Mouse (Mus musculus) forebrain, embryonic 15.5 days (tissue): ENCODE results near the gene Olfr1369-ps1. TPM values are rescaled to one million over a fixed set of nuclear protein-coding genes. Genes with fewer than 3 reads are reported as not detected.
"Not testable (repeated sequence)": the region's sequence is repeated elsewhere in the genome, so short reads cannot be mapped to it uniquely, and the experiment has no call there.

Experiments used
- ATAC-seq: fragments of 200-750 bp; cut with Nextera tagmentation; replicated peaks from 2 replicates; pipeline ENCODE4 v1.8.0; 2017; ENCODE audit warnings: mild to moderate bottlenecking, moderate TSS enrichment, moderate library complexity
- H3K27ac ChIP-seq: fragments of 300-500 bp; sonication (generic); replicated peaks from 2 replicates; pipeline ENCODE4 v1.5.1; 2015; ENCODE audit warnings: mild to moderate bottlenecking, inconsistent platforms
- H3K27me3 ChIP-seq: fragments of 300-500 bp; sonication (generic); 2 replicates; pipeline ENCODE4 v1.6.1; 2015; ENCODE audit warnings: inconsistent platforms
- H3K36me3 ChIP-seq: fragments of 300-500 bp; sonication (generic); 2 replicates; pipeline ENCODE4 v1.6.1; 2015; ENCODE audit warnings: mild to moderate bottlenecking, inconsistent platforms
- H3K4me1 ChIP-seq: fragments of 300-500 bp; sonication (generic); 2 replicates; pipeline ENCODE4 v1.6.1; 2015; ENCODE audit warnings: inconsistent platforms
- H3K4me2 ChIP-seq: fragments of 300-500 bp; sonication (generic); replicated peaks from 2 replicates; pipeline ENCODE4 v1.6.1; 2015; ENCODE audit warnings: mild to moderate bottlenecking, inconsistent platforms
- H3K4me3 ChIP-seq: fragments of 300-500 bp; sonication (generic); 2 replicates; pipeline ENCODE4 v1.5.1; 2015; ENCODE audit warnings: mild to moderate bottlenecking, inconsistent platforms
- H3K9ac ChIP-seq: fragments of 300-500 bp; sonication (generic); replicated peaks from 2 replicates; pipeline ENCODE4 v1.6.1; 2015; ENCODE audit warnings: mild to moderate bottlenecking, inconsistent platforms
- H3K9me3 ChIP-seq: fragments of 300-500 bp; sonication (generic); 2 replicates; pipeline ENCODE4 v1.6.1; 2016; ENCODE audit warnings: inconsistent platforms
- whole genome bisulfite sequencing: fragments of 180-500 bp; shearing (Covaris S2); methylation state at CpG from one replicate; pipeline ENCODE4 v1.1.7; 2015; ENCODE audit warnings: mixed read lengths; 5-methylcytosine and 5-hydroxymethylcytosine counted together
- polyA plus RNA-seq: library from polyadenylated mRNA; unstranded; fragments of >200 nt; fragmentation: Nextera tagmentation; extraction: Ambion mirVana; gene quantifications from 2 replicates; pipeline ENCODE4 v1.2.1, GENCODE M21; 2015

Olfr1369-ps1 gene
- polyA plus RNA-seq = 0.06 TPM in 1 of 2 replicates, not detected in the other

GRCm38 (mm10) chr13:21111183-21111582, at the start of gene Olfr1369-ps1:
Gene Olfr1369-ps1 (plus strand): TSS chr13:21111483.
- not testable (repeated sequence) for H3K27me3 ChIP-seq, ATAC-seq
- 70% methylated on average over 3 of the region's 3 CpGs for WGBS

GRCm38 (mm10) chr13:21066021-21066420, 45.3 kb upstream of the Olfr1369-ps1 start:
- no peak for ATAC-seq
- no peaks in the 10 kb centered on the region for H3K36me3 ChIP-seq
- no peaks in the 10 kb centered on the region for H3K4me1 ChIP-seq
- H3K27ac ChIP-seq = no peak overlapping the region
- no peaks in the 10 kb centered on the region for H3K9me3 ChIP-seq
- no peak overlapping the region for H3K4me2 ChIP-seq
- H3K9ac ChIP-seq = no peak overlapping the region
- no peak overlapping the region for H3K4me3 ChIP-seq
- no peaks in the 10 kb centered on the region for H3K27me3 ChIP-seq
- 91% methylated on average over 2 of the region's 2 CpGs for WGBS

More at GRCm38 (mm10) chr13:21111183-21111582, at the start of gene Olfr1369-ps1:
- not testable (repeated sequence) for H3K9ac ChIP-seq, H3K36me3 ChIP-seq, H3K4me3 ChIP-seq, H3K9me3 ChIP-seq, H3K4me2 ChIP-seq, H3K4me1 ChIP-seq, H3K27ac ChIP-seq

- no peaks in the 10 kb centered on the region for H3K36me3 ChIP-seq
- H3K27ac ChIP-seq = no peak within 1 kb of the TSS
- no peaks in the 10 kb centered on the region for H3K27me3 ChIP-seq
- H3K9me3 ChIP-seq = no peaks in the 10 kb centered on the region
- H3K4me3 ChIP-seq = no peak within 1 kb of the TSS
- H3K9ac ChIP-seq = no peak within 1 kb of the TSS
- no peaks in the 10 kb centered on the region for H3K4me1 ChIP-seq
- ATAC-seq = no peak
- no peak within 1 kb of the TSS for H3K4me2 ChIP-seq
- 84% methylated on average over 3 of the region's 3 CpGs for WGBS
Observed at GRCm38 (mm10) chr13:21074847-21075246, 36.4 kb upstream of the Olfr1369-ps1 start, which contains the start of gene Olfr1370. Gene Olfr1370 (minus strand): TSS chr13:21074947.

GRCm38 (mm10) chr13:21082686-21083085, 28.6 kb upstream of the Olfr1369-ps1 start:
- H3K9me3 ChIP-seq = no peaks in the 10 kb centered on the region
- no peak overlapping the region for H3K4me3 ChIP-seq
- no peak overlapping the region for H3K9ac ChIP-seq
- no peak overlapping the region for H3K4me2 ChIP-seq
- 81% methylated on average over 2 of the region's 2 CpGs for WGBS
- no peak overlapping the region for H3K27ac ChIP-seq
- no peaks in the 10 kb centered on the region for H3K4me1 ChIP-seq
- H3K36me3 ChIP-seq = no peaks in the 10 kb centered on the region
- ATAC-seq = no peak
- no peaks in the 10 kb centered on the region for H3K27me3 ChIP-seq

- no peak overlapping the region for H3K9ac ChIP-seq
- H3K4me1 ChIP-seq = no peaks in the 10 kb centered on the region
- H3K9me3 ChIP-seq = no peaks in the 10 kb centered on the region
- no peaks in the 10 kb centered on the region for H3K27me3 ChIP-seq
- WGBS = 98% methylated on average over 3 of the region's 3 CpGs
- no peaks in the 10 kb centered on the region for H3K36me3 ChIP-seq
- H3K4me3 ChIP-seq = no peak overlapping the region
- no peak for ATAC-seq
- no peak overlapping the region for H3K27ac ChIP-seq
- no peak overlapping the region for H3K4me2 ChIP-seq
Observed at GRCm38 (mm10) chr13:21109759-21110158, 1.5 kb upstream of the Olfr1369-ps1 start.

GRCm38 (mm10) chr13:21110441-21110840, 842 bp upstream of the Olfr1369-ps1 start:
- no peak overlapping the region for H3K4me3 ChIP-seq
- 93% methylated on average over 6 of the region's 6 CpGs for WGBS

GRCm38 (mm10) chr13:21114121-21114520, 2.8 kb downstream of the Olfr1369-ps1 start:
- no peaks in the 10 kb centered on the region for H3K4me1 ChIP-seq
- ATAC-seq = no peak
- H3K9ac ChIP-seq = no peak overlapping the region
- no peak overlapping the region for H3K4me3 ChIP-seq
- 93% methylated on average over 4 of the region's 4 CpGs for WGBS
- no peak overlapping the region for H3K27ac ChIP-seq
- H3K36me3 ChIP-seq = no peaks in the 10 kb centered on the region
- no peaks in the 10 kb centered on the region for H3K27me3 ChIP-seq
- H3K4me2 ChIP-seq = no peak overlapping the region
- H3K9me3 ChIP-seq = no peaks in the 10 kb centered on the region

More at GRCm38 (mm10) chr13:21110441-21110840, 842 bp upstream of the Olfr1369-ps1 start:
- H3K4me1 ChIP-seq = no peaks in the 10 kb centered on the region
- H3K4me2 ChIP-seq = no peak overlapping the region
- H3K9me3 ChIP-seq = no peaks in the 10 kb centered on the region
- no peak overlapping the region for H3K27ac ChIP-seq
- no peak for ATAC-seq
- H3K36me3 ChIP-seq = no peaks in the 10 kb centered on the region
- H3K9ac ChIP-seq = no peak overlapping the region
- no peaks in the 10 kb centered on the region for H3K27me3 ChIP-seq

GRCm38 (mm10) chr13:21129339-21129738, 18.1 kb downstream of the Olfr1369-ps1 start, which contains the start of gene Olfr263:
Gene Olfr263 (plus strand): TSS chr13:21129639.
- not testable (repeated sequence) for H3K27me3 ChIP-seq, H3K9me3 ChIP-seq, H3K36me3 ChIP-seq, H3K27ac ChIP-seq, H3K4me3 ChIP-seq, H3K9ac ChIP-seq, ATAC-seq, H3K4me2 ChIP-seq, H3K4me1 ChIP-seq
- WGBS = 63% methylated on average over 3 of the region's 3 CpGs

GRCm38 (mm10) chr13:21142421-21142820, 31.1 kb downstream of the Olfr1369-ps1 start:
- Histone ChIP-seq H3K27me3 (no peaks in the 10 kb centered on the region), H3K9ac (no peak overlapping the region), H3K4me2 (no peak overlapping the region), H3K4me3 (no peak overlapping the region), H3K4me1 (no peaks in the 10 kb centered on the region), H3K36me3 (no peaks in the 10 kb centered on the region), H3K27ac (no peak overlapping the region), H3K9me3 (no peaks in the 10 kb centered on the region)
- WGBS = 59% methylated on average over 8 of the region's 8 CpGs
- no peak for ATAC-seq

GRCm38 (mm10) chr13:21145767-21146166, 34.5 kb downstream of the Olfr1369-ps1 start, which contains the start of gene Olfr1368:
Gene Olfr1368 (minus strand): TSS chr13:21145867.
- ATAC-seq = no peak
- H3K4me3 ChIP-seq = no peak within 1 kb of the TSS
- no peak within 1 kb of the TSS for H3K4me2 ChIP-seq
- no peaks in the 10 kb centered on the region for H3K9me3 ChIP-seq
- WGBS = 78% methylated on average over 4 of the region's 4 CpGs
- H3K4me1 ChIP-seq = no peaks in the 10 kb centered on the region
- H3K27ac ChIP-seq = no peak within 1 kb of the TSS
- no peaks in the 10 kb centered on the region for H3K27me3 ChIP-seq
- no peak within 1 kb of the TSS for H3K9ac ChIP-seq
- no peaks in the 10 kb centered on the region for H3K36me3 ChIP-seq

GRCm38 (mm10) chr13:21155888-21156287, 44.6 kb downstream of the Olfr1369-ps1 start:
- H3K4me2 ChIP-seq = no peak overlapping the region
- H3K27ac ChIP-seq = no peak overlapping the region
- no peaks in the 10 kb centered on the region for H3K36me3 ChIP-seq
- WGBS = 85% methylated on average over 5 of the region's 5 CpGs
- H3K9me3 ChIP-seq = no peaks in the 10 kb centered on the region
- H3K27me3 ChIP-seq = no peaks in the 10 kb centered on the region
- no peak overlapping the region for H3K9ac ChIP-seq
- no peak overlapping the region for H3K4me3 ChIP-seq
- H3K4me1 ChIP-seq = peaks cover 15% of the 10 kb centered on the region; the same call in 1 of the 2 replicates
- no peak for ATAC-seq

GRCm38 (mm10) chr13:21158071-21158470, 46.8 kb downstream of the Olfr1369-ps1 start:
- no peak for ATAC-seq
- H3K27ac ChIP-seq = no peak overlapping the region

More at GRCm38 (mm10) chr13:21158071-21158470, 46.8 kb downstream of the Olfr1369-ps1 start:
- Histone ChIP-seq H3K4me1 (peaks cover 19% of the 10 kb centered on the region), H3K4me3 (no peak overlapping the region), H3K4me2 (peak overlapping the region; percentile 95), H3K36me3 (no peaks in the 10 kb centered on the region), H3K27me3 (no peaks in the 10 kb centered on the region), H3K9ac (no peak overlapping the region), H3K9me3 (no peaks in the 10 kb centered on the region)
- WGBS = 8% methylated on average over 9 of the region's 9 CpGs
